Mouse (Mus musculus) ZHBTc4 (cell line): ENCODE measurements around the gene Cd47.

ENCODE experiments used
- DNase-seq: peaks from one replicate; pipeline ENCODE4 v3.0.0-alpha.2; 2011; ENCODE audit warnings: low read depth, low spot score

The Cd47 gene

DNA sequence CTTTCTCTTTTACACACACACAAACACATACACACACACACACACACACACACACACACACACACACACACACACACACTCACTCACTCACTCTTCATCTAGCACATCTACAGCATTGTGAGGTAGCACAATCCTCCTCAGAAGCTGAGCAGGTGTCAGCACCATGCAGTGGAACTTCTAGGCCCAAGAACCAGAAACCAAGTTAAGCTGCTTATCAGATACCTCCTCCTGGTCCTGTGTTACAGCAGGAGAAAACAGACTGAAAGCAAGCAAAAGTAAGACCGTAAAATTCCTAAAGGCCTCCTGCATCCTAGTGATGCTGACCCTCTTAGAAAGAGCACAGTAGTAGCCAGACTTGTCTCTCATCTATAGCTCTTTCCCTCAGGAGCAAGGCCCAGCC is 67.9 kb downstream of the Cd47 start:
- DNase-seq = no peak

DNA sequence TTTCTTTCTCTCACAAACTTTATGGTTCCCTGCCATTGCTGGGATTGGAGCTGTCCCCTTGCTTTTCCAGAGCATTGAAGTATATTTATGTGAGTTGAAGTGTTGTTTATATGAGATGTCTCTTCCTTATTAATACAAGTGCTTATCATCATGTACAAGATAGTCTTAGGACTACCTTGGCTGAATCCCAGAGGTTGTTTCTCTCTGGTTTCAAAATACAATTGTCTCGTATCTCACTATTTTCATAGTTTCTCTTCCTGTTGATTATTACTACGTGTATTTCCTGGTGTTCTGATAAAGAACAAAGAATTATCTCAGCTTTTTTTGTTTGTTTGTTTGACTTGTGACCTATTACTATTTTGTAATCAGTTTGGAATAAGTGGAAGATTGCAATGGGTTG is 73.6 kb downstream of the Cd47 start:
- no peak for DNase-seq

DNA sequence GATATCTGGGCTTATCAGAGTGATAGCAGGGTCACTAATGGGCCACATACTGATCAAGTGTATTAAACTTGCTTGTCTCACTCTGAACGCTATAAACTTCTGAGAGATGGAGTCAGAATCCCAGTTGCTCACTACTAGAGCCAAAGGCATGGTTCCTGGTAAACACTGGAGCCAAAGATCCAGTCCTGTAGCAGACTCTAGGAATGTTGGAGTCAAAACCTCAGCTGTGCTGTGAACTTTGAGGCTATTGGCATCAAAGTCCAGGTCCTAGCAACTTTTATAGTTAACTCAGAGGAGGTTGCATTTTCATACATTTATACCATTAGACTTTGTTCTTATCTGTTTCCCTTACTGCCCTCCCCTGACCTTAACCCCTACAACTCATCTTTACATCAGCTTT is 74.2 kb downstream of the Cd47 start:
- no peak for DNase-seq

DNA sequence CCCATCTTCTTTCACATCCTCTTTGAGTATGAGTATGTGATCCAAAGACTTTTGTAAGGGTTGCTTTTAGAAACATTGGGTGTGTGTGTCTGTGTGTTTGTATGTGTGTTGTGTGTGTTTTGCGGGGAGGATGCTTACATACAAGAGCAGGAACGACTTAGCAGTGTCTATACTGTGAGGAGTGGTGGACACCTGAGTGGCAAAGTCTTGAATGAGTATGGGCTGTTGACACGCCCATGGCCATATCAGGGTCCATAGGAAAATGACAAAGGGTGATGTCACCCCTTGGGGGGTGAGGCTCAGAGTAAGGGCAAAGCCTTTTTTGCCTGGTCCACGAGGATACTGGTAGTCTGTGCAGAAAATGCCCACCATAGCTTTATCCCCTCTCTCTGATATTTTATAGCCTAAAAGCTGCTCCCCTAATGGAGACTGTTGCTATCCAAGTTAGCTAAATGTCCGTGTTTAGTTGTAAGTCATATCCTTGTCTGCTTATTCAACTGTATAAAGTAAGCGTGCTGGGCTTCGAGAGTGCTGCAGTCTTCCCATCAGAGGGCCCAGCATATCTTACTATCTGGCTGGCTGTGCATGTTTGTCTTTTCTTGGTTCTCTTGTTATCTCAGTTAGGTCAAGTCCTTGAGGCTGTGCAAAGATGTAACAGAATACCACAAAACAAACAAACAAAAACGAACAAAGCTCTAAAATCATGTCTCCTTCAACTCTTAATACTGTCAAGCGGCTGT is 76.1 kb downstream of the Cd47 start:
- DNase-seq = no peak

- no peak for DNase-seq
These were observed 76.9 kb downstream of the Cd47 start for GRCm38 (mm10) chr16:49877243-49877642.

- DNase-seq = no peak
These were observed 77.7 kb downstream of the Cd47 start for GRCm38 (mm10) chr16:49878051-49878450.

GRCm38 (mm10) chr16:49886403-49887066 is 86.2 kb downstream of the Cd47 start:
- DNase-seq = no peak

DNA sequence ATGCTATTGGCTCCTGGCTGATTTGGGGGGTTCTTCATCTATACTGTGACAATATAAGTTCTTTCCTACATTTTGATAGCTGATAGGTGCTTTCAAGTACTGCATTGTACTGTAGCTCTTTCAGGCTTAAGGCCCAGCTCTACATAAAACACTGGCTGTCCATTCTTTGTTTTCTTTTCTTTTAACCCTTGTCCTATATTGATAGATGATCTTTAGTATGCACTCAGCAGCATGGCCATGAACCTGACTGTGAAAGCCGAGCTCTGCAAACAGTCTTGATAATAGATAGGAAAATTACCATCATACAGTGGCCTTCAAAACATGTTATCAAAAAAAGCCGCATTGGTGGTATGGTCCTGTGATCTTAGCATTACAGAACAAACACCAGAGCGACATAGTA is 87.0 kb downstream of the Cd47 start:
- DNase-seq = no peak

GRCm38 (mm10) chr16:49887811-49888564 is 87.7 kb downstream of the Cd47 start:
- DNase-seq = no peak

- no peak for DNase-seq
These were observed 88.8 kb downstream of the Cd47 start for GRCm38 (mm10) chr16:49889031-49889655.

GRCm38 (mm10) chr16:49892252-49892651 is 91.9 kb downstream of the Cd47 start:
- DNase-seq = no peak

DNA sequence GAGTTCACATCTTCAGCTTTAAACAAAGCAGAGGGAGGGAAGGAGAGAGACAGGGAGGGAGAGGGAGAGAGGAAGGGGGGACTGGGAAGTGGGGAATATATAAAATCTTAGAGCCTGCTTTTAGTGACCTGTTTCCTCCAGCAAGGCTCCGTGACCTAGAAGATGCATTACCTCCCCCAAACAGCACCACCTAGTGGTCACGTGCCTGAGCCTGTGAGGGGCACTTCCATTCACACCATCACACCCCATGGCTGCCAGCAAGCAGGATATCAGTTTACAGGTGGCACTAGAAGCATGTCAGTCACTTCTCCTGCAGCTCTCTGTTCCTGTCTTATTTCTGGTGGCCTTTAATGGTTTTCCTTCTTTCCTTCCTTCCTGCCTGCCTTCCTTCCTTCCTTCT is 92.6 kb downstream of the Cd47 start:
- peak; percentile 83 for DNase-seq

- no peak for DNase-seq
These were observed 94.3 kb downstream of the Cd47 start for GRCm38 (mm10) chr16:49894624-49895023.

DNA sequence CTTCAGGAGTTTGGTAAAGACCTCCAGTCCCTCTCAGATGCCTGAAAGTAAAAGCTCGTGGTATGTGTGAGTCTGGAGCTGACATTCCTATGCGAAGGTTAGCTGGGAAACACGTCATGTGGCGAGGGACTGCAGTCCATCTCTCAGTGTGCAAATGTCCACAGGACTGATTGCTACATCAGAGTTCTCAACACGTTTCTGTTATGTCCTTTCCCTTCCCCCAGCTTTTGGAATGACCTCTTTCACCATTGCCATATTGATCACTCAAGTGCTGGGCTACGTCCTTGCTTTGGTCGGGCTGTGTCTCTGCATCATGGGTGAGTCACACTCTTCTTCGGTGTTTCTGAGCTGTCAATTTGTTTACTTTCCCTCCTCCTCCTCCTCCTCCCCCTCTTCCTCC is 95.8 kb downstream of the Cd47 start:
- DNase-seq = no peak

GRCm38 (mm10) chr16:49901395-49901794 is 101.1 kb downstream of the Cd47 start:
- no peak for DNase-seq

- no peak for DNase-seq
These were observed 101.8 kb downstream of the Cd47 start for GRCm38 (mm10) chr16:49902083-49902482.

- DNase-seq = no peak
These were observed 104.1 kb downstream of the Cd47 start for GRCm38 (mm10) chr16:49904248-49904930.

DNA sequence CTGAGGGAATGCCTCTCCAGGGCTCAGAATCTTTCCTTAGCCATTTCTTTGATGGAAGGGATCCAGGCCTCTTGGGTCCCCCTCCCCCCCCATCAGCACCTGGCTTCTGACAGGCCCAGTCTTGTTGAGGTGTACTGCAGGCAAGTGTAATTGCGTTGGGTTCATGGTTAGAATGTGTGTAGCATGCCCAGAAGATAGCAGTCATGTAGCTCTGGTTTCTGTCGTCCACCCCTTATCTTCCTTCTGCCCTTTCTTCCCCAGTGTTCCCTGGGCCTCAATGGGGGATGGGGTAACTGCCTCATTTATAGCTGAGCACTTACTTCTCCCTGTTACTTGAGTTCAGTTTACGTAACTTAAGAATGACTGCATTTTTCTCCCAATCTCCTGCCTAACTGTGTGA is 104.7 kb downstream of the Cd47 start:
- DNase-seq = no peak

GRCm38 (mm10) chr16:49905601-49906001 is 105.3 kb downstream of the Cd47 start:
- peak; percentile 27 for DNase-seq

DNA sequence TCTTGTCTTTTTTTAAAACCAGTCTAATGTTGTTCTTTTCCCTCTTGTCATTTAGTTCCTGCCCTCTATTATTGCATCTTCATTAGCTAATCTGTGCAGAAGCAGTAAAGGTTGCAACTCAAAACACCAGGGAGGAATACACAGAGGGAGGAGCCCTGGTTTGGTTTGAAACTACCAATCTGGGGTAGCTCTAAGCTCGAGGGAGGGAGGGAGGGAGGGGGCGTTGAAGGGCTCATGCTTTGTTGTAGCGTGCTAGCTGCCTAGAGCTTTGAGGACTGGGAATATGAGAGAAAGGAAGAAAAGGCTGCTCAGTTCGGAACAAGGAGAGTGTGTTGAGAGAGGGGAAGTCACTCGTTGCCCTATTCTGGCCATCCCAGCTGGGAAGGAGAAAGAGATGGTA is 105.7 kb downstream of the Cd47 start:
- no peak for DNase-seq

DNA sequence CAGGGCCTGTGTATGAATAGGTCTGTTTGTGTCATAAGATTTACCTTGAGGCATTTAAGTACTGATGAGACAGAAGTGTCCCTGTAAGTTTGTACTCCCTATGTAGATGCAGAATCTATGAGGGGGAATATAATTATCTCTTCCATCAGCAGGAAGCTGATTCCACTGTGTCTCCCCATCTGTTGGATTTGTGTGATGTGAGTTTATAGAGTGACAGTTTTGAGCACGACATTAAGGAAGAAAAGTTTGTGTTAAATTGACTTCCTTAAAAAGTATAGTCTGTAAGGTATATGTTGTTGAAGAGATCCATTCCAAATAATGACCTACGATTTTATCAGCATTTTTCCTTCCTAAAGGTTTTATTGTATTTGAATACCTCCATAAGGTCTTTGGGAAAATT is 106.6 kb downstream of the Cd47 start:
- no peak for DNase-seq

- DNase-seq = peak; percentile 68
These were observed 107.0 kb downstream of the Cd47 start for GRCm38 (mm10) chr16:49907356-49907755.
